Mouse (Mus musculus) liver, adult 2 months (tissue): Measurements from ENCODE around the gene Chpf. TPM values are rescaled to one million over a fixed set of nuclear protein-coding genes. Genes with fewer than 3 reads are reported as not detected.

Experiments
- DNase-seq: peaks from one replicate; pipeline ENCODE4 v3.0.0-alpha.2; 2011; ENCODE audit warnings: low read depth, low spot score; ENCODE audit errors: extremely low read depth
- H3K27ac ChIP-seq: fragments of 200-500 bp; replicated peaks from 2 replicates; pipeline ENCODE4 v1.5.1; 2012; ENCODE audit warnings: low read depth, mild to moderate bottlenecking, control low read depth, inconsistent platforms, low read length; ENCODE audit not compliant: insufficient read depth
- H3K27me3 ChIP-seq: fragments of 200-500 bp; 2 replicates; pipeline ENCODE4 v1.6.1; 2012; ENCODE audit warnings: mild to moderate bottlenecking, moderate library complexity, low read length, inconsistent platforms; ENCODE audit not compliant: control insufficient read depth, insufficient read depth
- H3K36me3 ChIP-seq: fragments of 200-500 bp; 2 replicates; pipeline ENCODE4 v1.6.1; 2012; ENCODE audit warnings: low read length, inconsistent platforms; ENCODE audit not compliant: control insufficient read depth, insufficient read depth
- H3K4me1 ChIP-seq: fragments of 200-500 bp; 2 replicates; pipeline ENCODE4 v1.6.1; 2011; ENCODE audit warnings: low read length; ENCODE audit not compliant: control insufficient read depth, insufficient read depth
- H3K4me3 ChIP-seq: fragments of 200-500 bp; 2 replicates; pipeline ENCODE4 v1.5.1; 2011; ENCODE audit warnings: low read depth, mild to moderate bottlenecking, control low read depth, low read length, moderate library complexity; ENCODE audit not compliant: insufficient read depth
- H3K79me2 ChIP-seq: fragments of 200-500 bp; 2 replicates; pipeline ENCODE4 v1.6.1; 2012; ENCODE audit warnings: inconsistent platforms, mild to moderate bottlenecking, low read length, moderate library complexity; ENCODE audit not compliant: control insufficient read depth, insufficient read depth
- H3K9ac ChIP-seq: fragments of 200-500 bp; 2 replicates; pipeline ENCODE4 v1.6.1; 2012; ENCODE audit warnings: low read depth, mild to moderate bottlenecking, control low read depth, inconsistent platforms, low read length
- CTCF ChIP-seq: fragments of 200-500 bp; IDR thresholded peaks from 2 replicates; pipeline ENCODE4 v1.5.1; 2011; ENCODE audit warnings: low read depth, low read length, control low read depth
- POLR2A ChIP-seq: fragments of 200-500 bp; IDR thresholded peaks from 2 replicates; pipeline ENCODE4 v1.6.1; 2011; ENCODE audit warnings: low read length, control low read depth; ENCODE audit not compliant: insufficient read depth; ENCODE audit errors: extremely low read depth
- WGBS: fragments of 180-500 bp; shearing (Covaris S2); methylation state at CpG from one replicate; pipeline ENCODE4 v1.1.7; 2018; 5-methylcytosine and 5-hydroxymethylcytosine counted together
- polyA plus RNA-seq: library from polyadenylated mRNA; depleted of rRNA; stranded (reverse); fragments of >200 nt; gene quantifications from 2 replicates; pipeline ENCODE4 v1.2.3, GENCODE M21; 2012; rRNA removed
- total RNA-seq: library from RNA; depleted of rRNA; stranded (reverse); fragments of >200 nt; gene quantifications from 2 replicates; pipeline ENCODE4 v1.2.3, GENCODE M21; 2014; rRNA removed

Chpf gene
- total and polyA plus RNA-seq, 2 experiments = 1.4 to 3.4 TPM

GRCm38 (mm10) chr1:75435475-75436328, 43.4 kb downstream of the Chpf start, which contains the start of gene Gmppa:
Gmppa (plus strand) TSS chr1:75435930.
- WGBS = 5% methylated on average over 28 of the region's 28 CpGs
- no peaks in the 10 kb centered on the region for H3K27me3 ChIP-seq
- peaks cover 6% of the 10 kb centered on the region for H3K4me1 ChIP-seq
- TF ChIP-seq CTCF = no peak
- TF ChIP-seq POLR2A = peak; percentile 83
- DNase-seq = peak; percentile 78
- H3K27ac ChIP-seq = 0 out of 2 replicates have a peak within 1 kb of the TSS, but pooled peaks have one; percentile 13
- no peaks in the 10 kb centered on the region for H3K79me2 ChIP-seq
- no peaks in the 10 kb centered on the region; the same call in 1 of the 2 replicates for H3K36me3 ChIP-seq
- peak within 1 kb of the TSS; percentile 58 for H3K4me3 ChIP-seq
- peak within 1 kb of the TSS; percentile 84 for H3K9ac ChIP-seq

- Histone ChIP-seq H3K79me2 (no peaks in the 10 kb centered on the region), H3K27ac (no peak overlapping the region), H3K4me1 (no peaks in the 10 kb centered on the region), H3K36me3 (no peaks in the 10 kb centered on the region), H3K9ac (no peak overlapping the region), H3K4me3 (no peak overlapping the region), H3K27me3 (peaks cover 18% of the 10 kb centered on the region)
- WGBS = 36% methylated on average over 10 of the region's 10 CpGs
- no peak for DNase-seq
- peak; percentile 79 for TF ChIP-seq CTCF
- no peak for TF ChIP-seq POLR2A
Measured at GRCm38 (mm10) chr1:75425796-75426471, 53.2 kb downstream of the Chpf start.

Other genes with a start within 250 kb of the Chpf start
- not detected in 2 replicates for gene A630095N17Rik, start 247.2 kb downstream of the Chpf start, total RNA-seq
- not detected in 2 replicates for gene A630095N17Rik, start 247.2 kb downstream of the Chpf start, polyA plus RNA-seq
- 25.4 and 30.3 TPM in 2 replicates for gene Dnajb2, start 242.9 kb downstream of the Chpf start, total RNA-seq
- gene Dnajb2, start 242.9 kb downstream of the Chpf start, polyA plus RNA-seq = 55.9 and 60.4 TPM in 2 replicates
- under 0.01 and 0.13 TPM in 2 replicates for gene Ptprn, start 214.8 kb downstream of the Chpf start, total RNA-seq
- not detected in 2 replicates for gene Ptprn, start 214.8 kb downstream of the Chpf start, polyA plus RNA-seq
- 0.28 and 1.5 TPM in 2 replicates for gene Resp18, start 200.9 kb downstream of the Chpf start, total RNA-seq
- not detected in 2 replicates for gene Resp18, start 200.9 kb downstream of the Chpf start, polyA plus RNA-seq
- gene Dnpep, start 161.3 kb downstream of the Chpf start, total RNA-seq = 89.8 and 102 TPM in 2 replicates
- 106 and 111 TPM in 2 replicates for gene Dnpep, start 161.3 kb downstream of the Chpf start, polyA plus RNA-seq
- gene Des, start 119.0 kb downstream of the Chpf start, total RNA-seq = 3.1 and 4.0 TPM in 2 replicates
- gene Des, start 119.0 kb downstream of the Chpf start, polyA plus RNA-seq = 2.4 and 2.5 TPM in 2 replicates
- gene Speg, start 104.0 kb downstream of the Chpf start, total RNA-seq = 0.55 and 1.5 TPM in 2 replicates
- 1.7 and 3.4 TPM in 2 replicates for gene Speg, start 104.0 kb downstream of the Chpf start, polyA plus RNA-seq
- 18.3 and 19.9 TPM in 2 replicates for gene Gmppa, start 43.4 kb downstream of the Chpf start, total RNA-seq
- 49.8 and 86.4 TPM in 2 replicates for gene Gmppa, start 43.4 kb downstream of the Chpf start, polyA plus RNA-seq
- not detected in 2 replicates for gene Asic4, start 28.9 kb downstream of the Chpf start, total RNA-seq
- gene Asic4, start 28.9 kb downstream of the Chpf start, polyA plus RNA-seq = not detected in 2 replicates
- gene Tmem198, start 225 bp upstream of the Chpf start, total RNA-seq = 0.55 TPM in 1 of 2 replicates, not detected in the other
- gene Tmem198, start 225 bp upstream of the Chpf start, polyA plus RNA-seq = 0.06 and 0.15 TPM in 2 replicates
- gene Obsl1, start 27.1 kb upstream of the Chpf start, total RNA-seq = 0.65 and 1.5 TPM in 2 replicates
- gene Obsl1, start 27.1 kb upstream of the Chpf start, polyA plus RNA-seq = 0.51 and 1.3 TPM in 2 replicates
- gene Inha, start 27.8 kb upstream of the Chpf start, total RNA-seq = not detected in 2 replicates
- 0.44 and 0.53 TPM in 2 replicates for gene Inha, start 27.8 kb upstream of the Chpf start, polyA plus RNA-seq
- gene Stk11ip, start 42.2 kb upstream of the Chpf start, total RNA-seq = 3.2 and 3.3 TPM in 2 replicates
- gene Stk11ip, start 42.2 kb upstream of the Chpf start, polyA plus RNA-seq = 5.4 and 7.8 TPM in 2 replicates
- gene Slc4a3, start 67.0 kb upstream of the Chpf start, total RNA-seq = 0.34 and 0.37 TPM in 2 replicates
- 0.63 and 0.76 TPM in 2 replicates for gene Slc4a3, start 67.0 kb upstream of the Chpf start, polyA plus RNA-seq